Mouse (Mus musculus) liver, embryonic 14.5 days (tissue): ENCODE measurements around the gene Dync2h1. TPM values are rescaled to one million over a fixed set of nuclear protein-coding genes. Genes with fewer than 3 reads are reported as not detected.

Experiments
- ATAC-seq: fragments of 200-750 bp; cut with Nextera tagmentation; 2 replicates; pipeline ENCODE4 v1.8.0; 2017; ENCODE audit warnings: moderate number of reproducible peaks, mild to moderate bottlenecking, moderate library complexity; ENCODE audit not compliant: insufficient read depth
- DNase-seq, 3 experiments: peaks; one replicate each; pipeline ENCODE4 v3.0.0-alpha.2; 2012 to 2013; ENCODE audit warnings: low read depth in 3 of 3, low spot score in 3 of 3
- H3K27ac ChIP-seq: fragments of 300-500 bp; sonication (generic); 2 replicates; pipeline ENCODE4 v1.5.1; 2014; ENCODE audit warnings: moderate library complexity, mild to moderate bottlenecking, control low read depth, inconsistent platforms
- H3K27me3 ChIP-seq: fragments of 300-500 bp; sonication (generic); 2 replicates; pipeline ENCODE4 v1.6.1; 2014; ENCODE audit warnings: mild to moderate bottlenecking, low read length, moderate library complexity; ENCODE audit not compliant: control insufficient read depth, insufficient read depth
- H3K36me3 ChIP-seq: fragments of 300-500 bp; sonication (generic); replicated peaks from 2 replicates; pipeline ENCODE4 v1.6.1; 2014; ENCODE audit warnings: low read depth; ENCODE audit not compliant: control insufficient read depth, insufficient read depth
- H3K4me1 ChIP-seq, 2 experiments: fragments of 200-500 bp in 1 of 2; fragments of 300-500 bp in 1 of 2; sonication (generic) in 1 of 2; replicated peaks; 2 replicates each; pipeline ENCODE4 v1.6.1; 2012 to 2014; ENCODE audit warnings: antibody characterized with exemption in 1 of 2, inconsistent platforms in 1 of 2, low read length in 1 of 2; ENCODE audit not compliant: control insufficient read depth in 2 of 2, insufficient read depth in 2 of 2
- H3K4me2 ChIP-seq: fragments of 300-500 bp; sonication (generic); 2 replicates; pipeline ENCODE4 v1.6.1; 2014; ENCODE audit warnings: low read depth, mild to moderate bottlenecking, control low read depth, moderate library complexity
- H3K4me3 ChIP-seq, 2 experiments: fragments of 200-500 bp in 1 of 2; fragments of 300-500 bp in 1 of 2; sonication (generic) in 1 of 2; 2 replicates each; pipeline ENCODE4 v1.5.1; 2012 to 2014; ENCODE audit warnings: low read depth in 2 of 2, low read length in 2 of 2, mild to moderate bottlenecking in 2 of 2, control low read depth in 1 of 2, inconsistent platforms in 1 of 2, moderate library complexity in 1 of 2; ENCODE audit not compliant: insufficient read depth in 1 of 2
- H3K9ac ChIP-seq: fragments of 300-500 bp; sonication (generic); replicated peaks from 2 replicates; pipeline ENCODE4 v1.6.1; 2014; ENCODE audit warnings: mild to moderate bottlenecking, control low read depth, moderate library complexity
- H3K9me3 ChIP-seq: fragments of 300-500 bp; sonication (generic); 2 replicates; pipeline ENCODE4 v1.6.1; 2016; ENCODE audit warnings: low read length, mixed read lengths; ENCODE audit not compliant: control insufficient read depth
- CTCF ChIP-seq: IDR thresholded peaks from 2 replicates; pipeline ENCODE4 v1.5.1; 2016; ENCODE audit warnings: antibody characterized with exemption, low read depth, control low read depth
- EP300 ChIP-seq: IDR thresholded peaks from 2 replicates; pipeline ENCODE4 v1.6.1; 2016; ENCODE audit warnings: antibody characterized with exemption, low read depth
- WGBS: fragments of 180-500 bp; shearing (Covaris S2); extraction: QIAGEN DNeasy Blood & Tissue Kit; methylation state at CpG from one replicate; pipeline ENCODE4 v1.1.7; 2014; ENCODE audit not compliant: insufficient replicate concordance; 5-methylcytosine and 5-hydroxymethylcytosine counted together
- polyA plus RNA-seq, 2 experiments: library from polyadenylated mRNA; depleted of rRNA in 1 of 2; stranded (reverse) in 1 of 2; unstranded in 1 of 2; fragments of >200 nt; fragmentation: Nextera tagmentation in 1 of 2; extraction: Ambion mirVana in 1 of 2; gene quantifications; 2 replicates each; pipeline versions ENCODE4 v1.2.1 to v1.2.3; 2012 to 2014

Dync2h1 gene
- polyA plus RNA-seq, 2 experiments: 0.46 to 1.8 TPM

- 65% methylated on average over 3 of the region's 3 CpGs for WGBS
- H3K9ac ChIP-seq: no peak overlapping the region
- no peak overlapping the region for H3K27ac ChIP-seq
- H3K9me3 ChIP-seq: no peaks in the 10 kb centered on the region
- no peak for TF ChIP-seq EP300
- no peak for TF ChIP-seq CTCF
- no peaks in the 10 kb centered on the region for H3K4me1 ChIP-seq
- DNase-seq: no peak
- no peak overlapping the region for H3K4me2 ChIP-seq
- no peak overlapping the region for H3K4me3 ChIP-seq
- H3K27me3 ChIP-seq: no peaks in the 10 kb centered on the region
- ATAC-seq: no peak
- H3K36me3 ChIP-seq: no peaks in the 10 kb centered on the region
These were observed 24.5 kb downstream of the Dync2h1 start for GRCm38 (mm10) chr9:7159718-7160117.

GRCm38 (mm10) chr9:7158605-7159004 lies 25.6 kb downstream of the Dync2h1 start:
- H3K36me3 ChIP-seq: no peaks in the 10 kb centered on the region
- no peak for ATAC-seq
- no peaks in the 10 kb centered on the region for H3K9me3 ChIP-seq
- H3K4me2 ChIP-seq: no peak overlapping the region
- no peak overlapping the region for H3K9ac ChIP-seq
- H3K27ac ChIP-seq: no peak overlapping the region
- no peak overlapping the region for H3K4me3 ChIP-seq
- H3K27me3 ChIP-seq: no peaks in the 10 kb centered on the region
- no peak for TF ChIP-seq CTCF
- no peak for TF ChIP-seq EP300
- WGBS: 78% methylated on average over 7 of the region's 7 CpGs
- DNase-seq: no peak
- H3K4me1 ChIP-seq: no peaks in the 10 kb centered on the region

- Histone ChIP-seq H3K4me1 (no peaks in the 10 kb centered on the region), H3K27me3 (no peaks in the 10 kb centered on the region), H3K9ac (no peak overlapping the region), H3K4me3 (no peak overlapping the region), H3K36me3 (no peaks in the 10 kb centered on the region), H3K9me3 (no peaks in the 10 kb centered on the region), H3K27ac (no peak overlapping the region), H3K4me2 (no peak overlapping the region)
- ATAC-seq: no peak
- WGBS: 34% methylated on average over 2 of the region's 2 CpGs
- DNase-seq: no peak
- TF ChIP-seq EP300 (no peak), CTCF (no peak)
These were observed 29.9 kb downstream of the Dync2h1 start for GRCm38 (mm10) chr9:7154391-7154790.

GRCm38 (mm10) chr9:7122863-7123262 lies 61.4 kb downstream of the Dync2h1 start:
- TF ChIP-seq EP300 (no peak), CTCF (no peak)
- no peak for DNase-seq
- no peak overlapping the region for H3K4me3 ChIP-seq

GRCm38 (mm10) chr9:7110166-7110565 lies 74.1 kb downstream of the Dync2h1 start:
- DNase-seq: no peak
- H3K27me3 ChIP-seq: no peaks in the 10 kb centered on the region
- no peaks in the 10 kb centered on the region for H3K36me3 ChIP-seq
- H3K4me1 ChIP-seq: no peaks in the 10 kb centered on the region
- H3K9ac ChIP-seq: no peak overlapping the region
- H3K27ac ChIP-seq: no peak overlapping the region
- H3K4me2 ChIP-seq: no peak overlapping the region
- no peak for TF ChIP-seq EP300
- TF ChIP-seq CTCF: no peak
- WGBS: 44% methylated on average over 1 of the region's 1 CpGs
- ATAC-seq: no peak
- no peaks in the 10 kb centered on the region for H3K9me3 ChIP-seq
- no peak overlapping the region for H3K4me3 ChIP-seq

More at GRCm38 (mm10) chr9:7122863-7123262, 61.4 kb downstream of the Dync2h1 start:
- 37% methylated on average over 2 of the region's 2 CpGs for WGBS
- ATAC-seq: no peak
- no peaks in the 10 kb centered on the region for H3K36me3 ChIP-seq
- no peak overlapping the region for H3K27ac ChIP-seq
- H3K9me3 ChIP-seq: no peaks in the 10 kb centered on the region
- H3K4me2 ChIP-seq: no peak overlapping the region
- no peak overlapping the region for H3K9ac ChIP-seq
- H3K4me1 ChIP-seq: no peaks in the 10 kb centered on the region
- no peaks in the 10 kb centered on the region for H3K27me3 ChIP-seq
